15 mouse cellular contexts compared by ENCODE assay signal in the genomic region with DNA sequence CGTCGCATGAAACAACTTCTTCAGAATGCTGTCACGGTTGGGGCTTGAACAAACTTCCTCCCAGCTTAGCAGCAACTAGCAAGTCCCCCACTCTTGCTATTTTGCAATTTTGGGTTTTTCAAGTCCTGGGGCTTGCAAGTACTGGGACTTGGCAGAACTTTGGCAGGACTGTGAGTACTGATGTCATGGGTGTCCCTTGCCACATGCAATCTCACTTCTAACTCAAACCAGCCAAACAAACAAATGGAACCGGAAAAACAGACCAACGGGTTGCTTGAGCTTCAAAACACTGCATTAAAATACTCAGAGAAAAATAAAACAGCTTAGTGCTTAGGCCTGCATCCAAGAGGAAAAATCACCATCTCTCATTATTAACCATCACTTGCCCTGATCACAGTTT. TPM values are rescaled to one million over a fixed set of nuclear protein-coding genes. Genes with fewer than 3 reads are reported as not detected.
DNase-seq lines count a peak whose midpoint lies in the region; ATAC-seq and TF ChIP-seq lines count a peak whose summit lies in the region.
"Had no signal": no experiment of that assay in that cellular context is flagged by ENCODE, and none has a peak within 500 bp of the region (broad histone marks: within the 10 kb centered on the region; RNA-seq: fewer than 3 reads in every experiment).

No protein-coding gene starts in this region.

- H3K4me2 ChIP-seq in liver, embryonic 12.5 days: no peak overlapping the region
- H3K4me2 ChIP-seq in limb, embryonic 15.5 days: no peak overlapping the region
- no peak overlapping the region for H3K4me2 ChIP-seq in stomach, postnatal 0 days (replicated peaks; ENCODE audit: low read depth)
- H3K4me2 ChIP-seq: forebrain, embryonic 13.5 days had no signal

- H3K79me2 ChIP-seq in liver, adult 2 months (ENCODE audit: control insufficient read depth, insufficient read depth, low read length): no peaks in the 10 kb centered on the region

- no peaks in the 10 kb centered on the region for H3K4me1 ChIP-seq in liver, adult 2 months (ENCODE audit: control insufficient read depth, insufficient read depth, low read length)
- H3K4me1 ChIP-seq in liver, embryonic 12.5 days: peaks cover 14% of the 10 kb centered on the region; the same call in 1 of the 2 replicates
- H3K4me1 ChIP-seq in limb, embryonic 15.5 days: peaks cover 17% of the 10 kb centered on the region
- 0 out of 2 replicates have a peak, but pooled peaks cover 2% of the 10 kb centered on the region for H3K4me1 ChIP-seq in stomach, postnatal 0 days (replicated peaks; ENCODE audit: control insufficient read depth, insufficient read depth)

- no peaks in the 10 kb centered on the region for H3K27me3 ChIP-seq in liver, adult 2 months (ENCODE audit: control insufficient read depth, insufficient read depth, low read length)
- H3K27me3 ChIP-seq in liver, embryonic 12.5 days (replicated peaks): no peaks in the 10 kb centered on the region
- H3K27me3 ChIP-seq in limb, embryonic 15.5 days: no peaks in the 10 kb centered on the region
- no peaks in the 10 kb centered on the region for H3K27me3 ChIP-seq in stomach, postnatal 0 days (ENCODE audit: control insufficient read depth, insufficient read depth, low read length)
- H3K27me3 ChIP-seq: forebrain, embryonic 13.5 days; Patski had no signal

- TF ChIP-seq CTCF in liver, adult 2 months (IDR thresholded peaks at IDR 0.05; ENCODE audit: low read depth, low read length): no peak
- no peak for TF ChIP-seq CTCF in stomach, postnatal 0 days (IDR thresholded peaks at IDR 0.05; ENCODE audit: low read depth)

- peaks cover 6% of the 10 kb centered on the region for H3K9me3 ChIP-seq in liver, embryonic 12.5 days (replicated peaks)
- no peaks in the 10 kb centered on the region for H3K9me3 ChIP-seq in limb, embryonic 15.5 days
- no peaks in the 10 kb centered on the region for H3K9me3 ChIP-seq in stomach, postnatal 0 days (ENCODE audit: control insufficient read depth, low read length)
- H3K9me3 ChIP-seq: forebrain, embryonic 13.5 days had no signal

- no peak for TF ChIP-seq POLR2A in liver, adult 2 months (IDR thresholded peaks at IDR 0.05; ENCODE audit: extremely low read depth, insufficient read depth, low read length)

- 55% methylated on average over 5 of the region's 5 CpGs for WGBS in liver, adult 2 months
- 73% methylated on average over 5 of the region's 5 CpGs for WGBS in liver, embryonic 12.5 days (ENCODE audit: insufficient replicate concordance)
- WGBS in limb, embryonic 15.5 days: 41% methylated on average over 5 of the region's 5 CpGs
- 51% methylated on average over 5 of the region's 5 CpGs for WGBS in stomach, postnatal 0 days

- peak; percentile 51 for DNase-seq in gastrocnemius, postnatal 25 days
- DNase-seq in gastrocnemius, postnatal 10 days: no peak
- DNase-seq in liver, adult 2 months (ENCODE audit: extremely low read depth, low read depth, low spot score): peak; percentile 17
- no peak for DNase-seq in stomach, postnatal 0 days (ENCODE audit: low spot score)
- no peak for DNase-seq in spleen, adult 12 weeks (ENCODE audit: low spot score)
- DNase-seq in cerebellum, adult 9-10 months: no peak
- DNase-seq: adrenal gland, postnatal 25 days; cerebellum, adult 11 months; kidney, adult 18-20 months; right cerebral cortex, postnatal 4 days; thymus, adult 18-20 months had no signal

- H3K36me3 ChIP-seq in liver, adult 2 months (ENCODE audit: control insufficient read depth, insufficient read depth, low read length): no peaks in the 10 kb centered on the region
- H3K36me3 ChIP-seq in liver, embryonic 12.5 days: no peaks in the 10 kb centered on the region
- no peaks in the 10 kb centered on the region for H3K36me3 ChIP-seq in limb, embryonic 15.5 days
- no peaks in the 10 kb centered on the region for H3K36me3 ChIP-seq in stomach, postnatal 0 days (ENCODE audit: control insufficient read depth, insufficient read depth, low read length)

- H3K27ac ChIP-seq in liver, adult 2 months (replicated peaks; ENCODE audit: insufficient read depth, low read depth, low read length): no peak overlapping the region
- H3K27ac ChIP-seq in liver, embryonic 12.5 days: no peak overlapping the region
- H3K27ac ChIP-seq in limb, embryonic 15.5 days: 0 out of 2 replicates have a peak overlapping the region, but pooled peaks have one; percentile 4
- 0 out of 2 replicates have a peak overlapping the region, but pooled peaks have one; percentile 20 for H3K27ac ChIP-seq in stomach, postnatal 0 days (replicated peaks)
- H3K27ac ChIP-seq: forebrain, embryonic 13.5 days had no signal

- no peak overlapping the region for H3K9ac ChIP-seq in liver, adult 2 months (ENCODE audit: low read depth, low read length)
- no peak overlapping the region for H3K9ac ChIP-seq in liver, embryonic 12.5 days
- no peak overlapping the region for H3K9ac ChIP-seq in limb, embryonic 15.5 days
- no peak overlapping the region for H3K9ac ChIP-seq in stomach, postnatal 0 days (ENCODE audit: low read length)
- H3K9ac ChIP-seq: forebrain, embryonic 13.5 days had no signal

- no peak overlapping the region for H3K4me3 ChIP-seq in liver, adult 2 months (ENCODE audit: insufficient read depth, low read depth, low read length)
- no peak overlapping the region for H3K4me3 ChIP-seq in liver, embryonic 12.5 days
- no peak overlapping the region for H3K4me3 ChIP-seq in limb, embryonic 15.5 days
- no peak overlapping the region for H3K4me3 ChIP-seq in stomach, postnatal 0 days (ENCODE audit: low read depth, low read length)
- H3K4me3 ChIP-seq: forebrain, embryonic 13.5 days had no signal

- no peak for TF ChIP-seq EP300 in stomach, postnatal 0 days (optimal IDR thresholded peaks at IDR 0.05)

- no peak for ATAC-seq in liver, embryonic 12.5 days
- ATAC-seq in limb, embryonic 15.5 days (ENCODE audit: insufficient number of reproducible peaks, low FRiP score, low TSS enrichment, low read depth): no peak
- no peak for ATAC-seq in stomach, postnatal 0 days (ENCODE audit: low FRiP score, low TSS enrichment)
- ATAC-seq: forebrain, embryonic 13.5 days; Patski had no signal

RNA-seq across cellular contexts. Expression of a gene that starts 7.2 kb away (rescaled TPM):
- total RNA-seq in gastrocnemius, postnatal 25 days (2021): 10 to 100 TPM; 52.6 to 57.3 TPM
- 10 to 100 TPM; 70.7 to 83.8 TPM for total RNA-seq in gastrocnemius, postnatal 10 days (2021)
- total RNA-seq in liver, adult 2 months (2014; rRNA removed): 38.3 and 38.4 TPM in 2 replicates
- polyA plus RNA-seq in liver, adult 2 months (2012; rRNA removed): 37.1 and 38.8 TPM in 2 replicates
- polyA plus RNA-seq in liver, embryonic 12.5 days (2016; fragmentation: Nextera tagmentation; extraction: Ambion mirVana): 124 and 133 TPM in 2 replicates
- polyA plus RNA-seq in limb, embryonic 15.5 days (2015; fragmentation: Nextera tagmentation; extraction: Ambion mirVana): 144 and 161 TPM in 2 replicates
- 106 and 111 TPM in 2 replicates for polyA plus RNA-seq in stomach, postnatal 0 days (2015; fragmentation: Nextera tagmentation; extraction: Ambion mirVana)

Comparison
In these comparisons a context has a peak if more than half of its experiments do, and no peak if none do; other contexts are left out.
1. DNase-seq: peak in gastrocnemius, postnatal 25 days (single experiment) and liver, adult 2 months (single experiment); none in gastrocnemius, postnatal 10 days (single experiment), stomach, postnatal 0 days (single experiment), spleen, adult 12 weeks (single experiment) and cerebellum, adult 9-10 months (single experiment).
2. H3K27ac ChIP-seq: peak in limb, embryonic 15.5 days (single experiment) and stomach, postnatal 0 days (single experiment); none in liver, adult 2 months (single experiment) and liver, embryonic 12.5 days (single experiment).